10 mouse cellular contexts compared by ENCODE assay signal in genomic region chr16:97209997-97210396, GRCm38 (mm10). TPM values are rescaled to one million over a fixed set of nuclear protein-coding genes. Genes with fewer than 3 reads are reported as not detected.
DNase-seq lines count a peak whose midpoint lies in the region; ATAC-seq and TF ChIP-seq lines count a peak whose summit lies in the region.
"Had no signal": no experiment of that assay in that cellular context is flagged by ENCODE, and none has a peak within 500 bp of the region (broad histone marks: within the 10 kb centered on the region; RNA-seq: fewer than 3 reads in every experiment).

No protein-coding gene starts in this region.

- H3K4me1 ChIP-seq in lung, postnatal 0 days (ENCODE audit: insufficient read depth, low read depth, low read length): no peaks in the 10 kb centered on the region

- H3K9me3 ChIP-seq in lung, postnatal 0 days (ENCODE audit: low read length): no peaks in the 10 kb centered on the region

- no peak overlapping the region for H3K4me2 ChIP-seq in lung, postnatal 0 days (replicated peaks; ENCODE audit: low read depth, low read length)

- H3K27me3 ChIP-seq in lung, postnatal 0 days (replicated peaks; ENCODE audit: insufficient read depth, low read length): no peaks in the 10 kb centered on the region

- ATAC-seq in lung, postnatal 0 days: no peak

- no peaks in the 10 kb centered on the region for H3K36me3 ChIP-seq in lung, postnatal 0 days (ENCODE audit: insufficient read depth, low read length)

- H3K9ac ChIP-seq in lung, postnatal 0 days (replicated peaks; ENCODE audit: low read depth): no peak overlapping the region

- no peak overlapping the region for H3K4me3 ChIP-seq in lung, postnatal 0 days (ENCODE audit: low read depth, low read length)

- WGBS in lung, postnatal 0 days: 41% methylated on average over 5 of the region's 5 CpGs

- H3K27ac ChIP-seq in lung, postnatal 0 days (ENCODE audit: low read length): no peak overlapping the region

- peak; percentile 55 for DNase-seq in retina, postnatal 1 day
- DNase-seq in retina, embryonic 14.5 days (ENCODE audit: low spot score): no peak
- peak; percentile 57 for DNase-seq in fibroblast of lung, adult 2 months (ENCODE audit: low read depth)
- peak; percentile 27 to 42 for DNase-seq in layer of hippocampus, postnatal 25 days (ENCODE audit: extremely low spot score in 1 of 2, low spot score in 1 of 2)
- peak; percentile 8 for DNase-seq in right cerebral cortex, postnatal 4 days
- no peak for DNase-seq in lung, postnatal 0 days (ENCODE audit: low spot score)
- no peak for DNase-seq in yolk sac, embryonic 10.5 days (ENCODE audit: low spot score)
- DNase-seq in gastrocnemius, postnatal 14 days: no peak
- DNase-seq: lung, postnatal 10 days had no signal

- TF ChIP-seq CTCF in lung, postnatal 0 days (IDR thresholded peaks at IDR 0.05): no peak

- intact Hi-C loops in gastrocnemius, postnatal 14 days (cut with DNase I; ENCODE audit: low total_unique reads): no loop called here

- TF ChIP-seq EP300 in lung, postnatal 0 days (IDR thresholded peaks at IDR 0.05): no peak

RNA-seq across cellular contexts. Expression of gene Dscam, which starts 39.4 kb away (rescaled TPM):
- 10 to 100 TPM; 40.2 to 46.1 TPM for total RNA-seq in layer of hippocampus, postnatal 25 days (2021)
- polyA plus RNA-seq in lung, postnatal 0 days (2015; fragmentation: Nextera tagmentation; extraction: Ambion mirVana): not detected in 2 replicates
- total RNA-seq in gastrocnemius, postnatal 14 days (2021): under 1 TPM in 1 of 2 experiments, not detected in 1; 0.02 TPM
- total RNA-seq: MEL had no signal

Comparison
In these comparisons a context has a peak if more than half of its experiments do, and no peak if none do; other contexts are left out.
1. DNase-seq: peak in retina, postnatal 1 day (single experiment), fibroblast of lung, adult 2 months (single experiment), layer of hippocampus, postnatal 25 days (2 of 2) and right cerebral cortex, postnatal 4 days (single experiment); none in retina, embryonic 14.5 days (single experiment), lung, postnatal 0 days (single experiment), yolk sac, embryonic 10.5 days (single experiment) and gastrocnemius, postnatal 14 days (single experiment).
2. RNA of gene Dscam, which starts 39.4 kb away (total RNA-seq): 40.2 to 46.1 TPM in layer of hippocampus, postnatal 25 days; 0.02 TPM in gastrocnemius, postnatal 14 days; every median in the first group is over 10 times any median in the second.